Mouse (Mus musculus) cerebellum, adult 2 months (tissue): ENCODE results near the gene Mapk13.

ENCODE experiments used
- CTCF ChIP-seq: fragments of 200-500 bp; IDR thresholded peaks from 2 replicates; pipeline ENCODE4 v1.5.1; 2011; ENCODE audit warnings: low read depth, mild to moderate bottlenecking, control low read depth, low read length, moderate library complexity, borderline replicate concordance; ENCODE audit not compliant: insufficient read depth
- POLR2A ChIP-seq: fragments of 200-500 bp; IDR thresholded peaks from 2 replicates; pipeline ENCODE4 v1.6.1; 2011; ENCODE audit warnings: low read length, control low read depth, borderline replicate concordance; ENCODE audit not compliant: insufficient read depth

DNA sequence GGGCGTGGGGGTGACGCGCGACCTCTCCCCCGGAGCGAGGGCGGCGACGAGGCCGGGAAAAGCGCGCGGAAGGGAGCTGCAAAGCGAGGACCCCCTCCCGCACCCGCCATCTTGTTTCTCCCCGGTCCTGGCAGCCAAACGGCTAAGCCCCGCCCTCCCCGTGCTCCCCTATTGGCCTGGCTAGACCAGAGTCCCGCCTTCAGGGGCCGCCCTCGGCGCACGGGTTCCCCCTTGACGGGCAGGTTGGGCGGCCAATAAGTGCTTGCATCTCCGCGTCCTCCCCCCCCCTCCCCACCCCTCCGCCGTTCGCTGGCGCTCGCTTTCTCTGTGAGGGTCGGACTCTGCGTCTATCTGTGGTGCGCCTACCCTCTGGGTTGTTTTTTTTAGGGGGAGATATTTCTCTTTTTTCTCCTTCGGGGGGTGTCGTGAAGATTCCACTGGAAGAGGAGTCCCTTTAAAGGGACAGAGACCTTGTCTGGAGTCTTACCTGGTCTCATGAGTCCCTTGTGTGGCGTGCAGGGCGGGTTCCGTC, 32.4 kb downstream of the Mapk13 start:
- TF ChIP-seq CTCF (no peak), POLR2A (peak; percentile 88)
